Mouse (Mus musculus): ENCODE measurements around the gene Senp6. TPM values are rescaled to one million over a fixed set of nuclear protein-coding genes. Genes with fewer than 3 reads are reported as not detected.
A peak's percentile ranks its signal among the peaks of the same experiment; 100 is the strongest.

Gene Senp6
- polyA plus RNA-seq, 1 experiment from 2014 or later, result 39.2 TPM

DNA sequence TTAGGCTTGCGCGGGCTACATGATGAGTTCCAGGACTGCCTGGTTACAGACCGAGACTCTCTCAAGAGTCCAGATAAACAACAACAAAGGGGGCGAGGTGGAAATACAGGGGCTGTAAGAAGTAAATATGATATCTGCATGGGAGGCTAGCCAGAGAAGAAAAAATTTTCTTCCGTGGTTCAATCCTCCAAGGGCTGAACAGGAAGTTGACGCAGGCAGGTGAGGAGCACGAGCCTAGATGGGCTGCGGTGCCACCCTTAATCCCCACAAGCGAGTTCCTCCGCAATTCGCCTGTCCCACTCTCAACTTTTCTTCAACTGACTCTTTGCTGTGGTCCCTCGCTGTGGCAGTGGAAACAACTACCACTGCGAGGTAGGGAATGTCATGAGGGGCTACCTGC is 97.5 kb downstream of the Senp6 start:
- no peak; the same call in 1 of the 2 replicates for ATAC-seq (ENCODE audit: insufficient read depth, low FRiP score)
- 3% methylated on average over 13 of the region's 13 CpGs for WGBS
- H3K9ac ChIP-seq (ENCODE audit: low read length), result peak overlapping the region; percentile 89
- peak overlapping the region; percentile 78 for H3K27ac ChIP-seq (ENCODE audit: low read length)
- peaks cover 8% of the 10 kb centered on the region for H3K4me1 ChIP-seq (ENCODE audit: control insufficient read depth, insufficient read depth, low read length)
- H3K27me3 ChIP-seq (ENCODE audit: control insufficient read depth, insufficient read depth, low read length), result no peaks in the 10 kb centered on the region
- no peaks in the 10 kb centered on the region for H3K36me3 ChIP-seq (ENCODE audit: control insufficient read depth, insufficient read depth, low read length)
- H3K9me3 ChIP-seq (replicated peaks; ENCODE audit: control insufficient read depth, low read length), result no peaks in the 10 kb centered on the region
- H3K4me3 ChIP-seq (replicated peaks; ENCODE audit: low read length), result peak overlapping the region; percentile 79
- H3K4me2 ChIP-seq (ENCODE audit: low read depth, low read length), result peak overlapping the region; percentile 72

DNA sequence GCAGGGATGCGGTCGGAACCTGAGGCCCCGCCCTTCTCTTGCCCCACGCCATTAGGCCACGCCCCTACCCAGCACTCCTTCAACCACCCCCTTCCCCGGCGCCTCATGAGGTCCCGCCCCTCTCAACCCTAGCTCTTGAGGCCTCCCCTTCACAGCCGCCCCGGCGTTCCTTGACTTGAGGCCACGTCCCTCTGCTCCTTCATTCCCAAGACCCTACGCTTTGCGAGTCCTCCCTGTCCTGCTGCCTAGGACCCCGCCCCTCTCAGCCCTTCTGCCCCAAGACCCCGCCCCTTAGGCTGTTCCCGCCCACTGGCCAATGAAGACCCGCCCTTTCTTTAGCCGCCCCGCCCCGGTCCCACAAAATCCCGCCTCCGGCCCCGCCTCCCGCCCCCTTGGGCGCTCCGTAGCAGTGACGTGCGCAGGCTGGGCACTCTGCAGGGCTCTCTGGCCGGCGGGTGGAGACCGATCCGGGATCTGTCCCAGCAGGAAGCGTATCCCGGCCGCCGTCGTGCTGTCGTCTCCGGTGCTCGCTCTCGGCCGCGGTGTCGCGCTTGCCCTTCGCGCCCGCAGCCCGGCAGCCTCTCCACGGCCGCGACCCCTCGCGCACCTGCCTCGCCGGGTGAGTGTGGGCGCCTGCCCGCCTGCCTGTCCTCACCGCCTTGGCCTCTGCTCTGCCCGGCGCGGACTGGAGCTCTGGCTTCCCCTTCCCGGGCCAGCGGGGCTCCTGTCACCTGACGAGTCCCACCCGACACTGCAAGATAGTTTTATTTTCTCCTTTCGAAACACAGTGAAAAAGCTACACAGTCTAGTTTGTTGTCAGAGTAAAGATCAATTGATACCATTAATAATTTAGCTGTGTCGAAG is 98.1 kb downstream of the Senp6 start, which contains the start of gene Myo6:
Gene Myo6, plus strand, starts transcription at position 421 of the 864 bp plus-strand sequence.
- no peaks in the 10 kb centered on the region for H3K36me3 ChIP-seq (ENCODE audit: control insufficient read depth, insufficient read depth, low read length)
- H3K9me3 ChIP-seq (replicated peaks; ENCODE audit: control insufficient read depth, low read length), result no peaks in the 10 kb centered on the region
- no peaks in the 10 kb centered on the region for H3K27me3 ChIP-seq (ENCODE audit: control insufficient read depth, insufficient read depth, low read length)
- H3K4me1 ChIP-seq (ENCODE audit: control insufficient read depth, insufficient read depth, low read length), result peaks cover 8% of the 10 kb centered on the region
- under 1% methylated on average over 69 of the region's 69 CpGs for WGBS
- peak within 1 kb of the TSS; percentile 72 for H3K4me2 ChIP-seq (ENCODE audit: low read depth, low read length)
- peak; percentile 97 for ATAC-seq (ENCODE audit: insufficient read depth, low FRiP score)
- peak within 1 kb of the TSS; percentile 89 for H3K9ac ChIP-seq (ENCODE audit: low read length)
- H3K27ac ChIP-seq (ENCODE audit: low read length), result peak within 1 kb of the TSS; percentile 92
- peak within 1 kb of the TSS; percentile 79 for H3K4me3 ChIP-seq (replicated peaks; ENCODE audit: low read length)

DNA sequence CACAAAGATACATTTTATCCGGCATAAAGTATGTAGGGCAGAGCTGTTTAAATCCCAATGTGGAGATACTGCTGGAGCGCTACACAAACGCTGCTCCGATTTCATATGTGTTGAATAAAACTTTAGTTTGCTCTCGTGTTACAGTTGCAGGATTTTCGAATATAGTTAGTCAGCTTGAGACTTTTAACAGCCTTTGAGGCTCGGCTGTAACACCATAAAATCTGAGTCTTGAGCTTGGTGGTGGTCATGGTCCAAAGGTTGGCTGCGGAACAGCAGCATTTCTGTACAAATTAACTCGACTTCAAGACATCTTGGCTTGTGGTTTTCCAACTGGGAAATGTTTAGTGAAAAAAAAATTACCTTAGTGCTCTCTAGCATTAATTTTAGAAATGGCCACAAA is 99.0 kb downstream of the Senp6 start:
- Histone ChIP-seq H3K9me3 (replicated peaks; ENCODE audit: control insufficient read depth, low read length) (no peaks in the 10 kb centered on the region), H3K4me1 (ENCODE audit: control insufficient read depth, insufficient read depth, low read length) (peaks cover 8% of the 10 kb centered on the region), H3K27me3 (ENCODE audit: control insufficient read depth, insufficient read depth, low read length) (no peaks in the 10 kb centered on the region), H3K36me3 (ENCODE audit: control insufficient read depth, insufficient read depth, low read length) (no peaks in the 10 kb centered on the region), H3K9ac (ENCODE audit: low read length) (peak overlapping the region; percentile 69), H3K4me3 (replicated peaks; ENCODE audit: low read length) (peak overlapping the region; percentile 79), H3K4me2 (ENCODE audit: low read depth, low read length) (peak overlapping the region; percentile 72), H3K27ac (ENCODE audit: low read length) (peak overlapping the region; percentile 78)
- WGBS, result 16% methylated on average over 9 of the region's 9 CpGs
- no peak for ATAC-seq (ENCODE audit: insufficient read depth, low FRiP score)

DNA sequence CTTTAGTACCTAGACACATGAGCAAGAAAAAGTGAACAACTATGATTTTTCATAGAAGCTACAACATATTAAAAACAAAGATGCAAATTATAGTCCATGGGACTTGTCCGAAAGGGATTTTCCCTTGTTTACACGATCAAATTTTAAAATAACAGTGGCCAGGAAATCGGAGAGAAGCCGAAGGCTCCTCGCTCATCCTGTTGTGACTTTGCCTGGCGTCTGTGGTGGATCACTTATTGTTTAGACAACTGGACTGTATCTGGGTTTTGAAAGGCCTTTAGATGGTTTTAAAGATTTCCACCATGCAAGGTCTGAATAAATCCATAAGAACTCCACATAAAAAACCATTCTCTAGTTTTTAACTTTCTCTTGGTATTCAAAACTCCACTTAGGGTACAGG is 99.7 kb downstream of the Senp6 start:
- WGBS, result 25% methylated on average over 6 of the region's 6 CpGs
- H3K27me3 ChIP-seq (ENCODE audit: control insufficient read depth, insufficient read depth, low read length), result no peaks in the 10 kb centered on the region
- H3K4me2 ChIP-seq (ENCODE audit: low read depth, low read length), result peak overlapping the region; percentile 72
- H3K36me3 ChIP-seq (ENCODE audit: control insufficient read depth, insufficient read depth, low read length), result no peaks in the 10 kb centered on the region
- no peaks in the 10 kb centered on the region for H3K9me3 ChIP-seq (replicated peaks; ENCODE audit: control insufficient read depth, low read length)
- peak overlapping the region; percentile 60 for H3K9ac ChIP-seq (ENCODE audit: low read length)
- peaks cover 8% of the 10 kb centered on the region for H3K4me1 ChIP-seq (ENCODE audit: control insufficient read depth, insufficient read depth, low read length)
- ATAC-seq (ENCODE audit: insufficient read depth, low FRiP score), result no peak
- H3K4me3 ChIP-seq (replicated peaks; ENCODE audit: low read length), result peak overlapping the region; percentile 79
- H3K27ac ChIP-seq (ENCODE audit: low read length), result peak overlapping the region; percentile 60

DNA sequence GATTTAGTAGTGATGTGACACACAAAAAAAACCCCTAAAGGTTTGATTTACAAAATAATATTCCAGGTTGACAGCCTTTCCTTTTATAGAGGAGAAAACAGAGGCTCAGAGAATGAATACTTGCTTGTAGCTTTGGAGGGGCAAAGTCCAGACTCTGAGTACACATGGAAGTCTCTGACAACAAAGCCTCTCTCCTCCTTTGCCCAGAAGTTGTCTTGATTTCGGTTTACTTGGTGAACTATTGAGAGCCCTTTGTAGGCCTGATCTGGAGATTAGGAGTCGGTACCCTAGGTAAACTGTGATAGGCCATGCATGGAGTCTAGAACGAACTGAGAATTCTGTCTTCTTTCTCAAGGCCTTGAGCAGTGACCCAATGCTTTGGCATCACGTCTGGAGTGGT is 100.4 kb downstream of the Senp6 start:
- Histone ChIP-seq H3K9ac (ENCODE audit: low read length) (peak overlapping the region; percentile 21; the same call in 1 of the 2 replicates), H3K9me3 (replicated peaks; ENCODE audit: control insufficient read depth, low read length) (no peaks in the 10 kb centered on the region), H3K36me3 (ENCODE audit: control insufficient read depth, insufficient read depth, low read length) (no peaks in the 10 kb centered on the region), H3K4me3 (replicated peaks; ENCODE audit: low read length) (peak overlapping the region; percentile 18), H3K27ac (ENCODE audit: low read length) (peak overlapping the region; percentile 65), H3K4me2 (ENCODE audit: low read depth, low read length) (peak overlapping the region; percentile 72), H3K27me3 (ENCODE audit: control insufficient read depth, insufficient read depth, low read length) (no peaks in the 10 kb centered on the region), H3K4me1 (ENCODE audit: control insufficient read depth, insufficient read depth, low read length) (peaks cover 8% of the 10 kb centered on the region)
- WGBS, result 44% methylated on average over 4 of the region's 4 CpGs
- ATAC-seq (ENCODE audit: insufficient read depth, low FRiP score), result no peak

DNA sequence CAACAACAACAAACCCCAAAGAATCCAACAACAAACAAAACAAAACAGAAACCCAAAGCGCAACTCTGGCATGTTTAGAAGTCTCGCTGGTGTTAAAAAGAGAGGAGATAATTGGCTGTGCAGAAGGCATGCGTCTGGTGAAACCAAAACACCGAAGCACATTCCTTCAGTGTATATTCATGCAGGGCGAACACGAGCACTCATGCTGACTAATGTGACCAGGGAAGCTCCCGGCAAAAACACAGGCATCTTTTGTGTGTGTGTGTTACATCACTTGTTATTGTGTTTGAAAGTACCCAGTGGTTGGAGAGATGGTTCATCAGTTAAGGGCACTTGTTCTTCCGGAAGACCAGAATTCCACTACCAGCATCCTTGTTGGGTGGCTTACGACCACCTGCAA is 102.8 kb downstream of the Senp6 start:
- peaks cover 14% of the 10 kb centered on the region for H3K4me1 ChIP-seq (ENCODE audit: control insufficient read depth, insufficient read depth, low read length)
- H3K27me3 ChIP-seq (ENCODE audit: control insufficient read depth, insufficient read depth, low read length), result no peaks in the 10 kb centered on the region
- H3K9me3 ChIP-seq (replicated peaks; ENCODE audit: control insufficient read depth, low read length), result no peaks in the 10 kb centered on the region
- no peak overlapping the region for H3K4me3 ChIP-seq (replicated peaks; ENCODE audit: low read length)
- no peak overlapping the region for H3K9ac ChIP-seq (ENCODE audit: low read length)
- no peak overlapping the region for H3K27ac ChIP-seq (ENCODE audit: low read length)
- ATAC-seq (ENCODE audit: insufficient read depth, low FRiP score), result no peak
- H3K36me3 ChIP-seq (ENCODE audit: control insufficient read depth, insufficient read depth, low read length), result no peaks in the 10 kb centered on the region
- H3K4me2 ChIP-seq (ENCODE audit: low read depth, low read length), result no peak overlapping the region
- WGBS, result 83% methylated on average over 9 of the region's 9 CpGs

DNA sequence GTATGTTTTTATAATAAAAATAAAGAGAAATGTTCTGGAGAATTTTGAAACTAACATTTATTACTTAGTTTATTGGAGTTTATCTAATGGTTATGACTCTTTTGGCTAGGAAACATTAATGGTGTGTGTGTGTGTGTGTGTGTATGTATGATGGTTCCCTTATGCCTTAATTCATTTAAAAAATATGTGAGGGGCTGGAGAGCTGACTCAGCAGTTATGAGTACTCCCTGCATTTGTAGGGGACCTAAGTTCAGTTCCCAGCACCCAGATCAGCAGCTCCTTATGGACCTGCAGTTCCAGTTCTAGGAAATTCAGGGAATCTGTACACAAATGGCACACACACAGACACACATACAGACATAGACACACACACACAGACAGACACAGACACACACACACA is 104.5 kb downstream of the Senp6 start:
- Histone ChIP-seq H3K4me1 (ENCODE audit: control insufficient read depth, insufficient read depth, low read length) (peaks cover 19% of the 10 kb centered on the region), H3K4me2 (ENCODE audit: low read depth, low read length) (no peak overlapping the region), H3K9me3 (replicated peaks; ENCODE audit: control insufficient read depth, low read length) (no peaks in the 10 kb centered on the region), H3K4me3 (replicated peaks; ENCODE audit: low read length) (no peak overlapping the region), H3K27ac (ENCODE audit: low read length) (no peak overlapping the region), H3K27me3 (ENCODE audit: control insufficient read depth, insufficient read depth, low read length) (no peaks in the 10 kb centered on the region), H3K36me3 (ENCODE audit: control insufficient read depth, insufficient read depth, low read length) (no peaks in the 10 kb centered on the region; the same call in 1 of the 2 replicates), H3K9ac (ENCODE audit: low read length) (no peak overlapping the region)
- no peak for ATAC-seq (ENCODE audit: insufficient read depth, low FRiP score)

DNA sequence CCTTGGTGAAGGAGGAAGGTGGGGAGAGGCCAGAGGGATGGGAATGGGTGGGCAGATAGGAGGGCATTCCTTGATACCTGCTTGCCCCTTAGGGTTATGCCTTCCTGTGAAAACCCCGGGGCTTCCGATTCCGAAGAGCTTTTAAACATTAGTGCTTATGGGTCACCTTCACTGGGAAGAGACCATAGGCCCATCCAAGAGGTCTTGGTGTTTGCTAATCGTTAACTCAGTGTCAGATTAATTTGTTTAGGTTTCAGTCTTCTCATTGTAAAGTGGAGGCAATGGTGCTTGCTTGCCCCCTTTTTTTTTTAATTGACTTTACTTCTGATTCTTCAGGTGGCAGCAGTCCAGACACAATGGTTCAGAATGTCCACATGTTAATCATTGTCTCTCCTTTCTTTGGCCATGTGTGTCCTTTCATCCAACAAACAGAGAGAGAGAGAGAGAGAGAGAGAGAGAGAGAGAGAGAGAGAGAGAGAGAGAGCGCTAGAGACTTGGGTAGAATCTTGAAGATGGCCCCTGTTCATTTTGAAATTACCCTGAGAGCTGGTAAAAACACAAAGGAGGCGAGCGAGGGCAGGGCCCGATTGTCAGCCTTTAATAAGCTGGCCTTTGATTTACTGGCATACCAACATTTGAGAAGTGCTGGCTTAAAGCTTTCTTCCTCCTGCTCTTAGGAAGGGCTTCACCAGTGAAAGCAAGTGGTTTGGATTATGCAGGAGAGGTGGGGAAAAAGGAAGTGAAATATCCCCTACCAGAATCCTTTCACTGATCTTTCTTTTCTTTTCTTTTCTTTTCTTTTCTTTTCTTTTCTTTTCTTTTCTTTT is 105.9 kb downstream of the Senp6 start:
- H3K27ac ChIP-seq (ENCODE audit: low read length), result no peak overlapping the region
- WGBS, result 58% methylated on average over 8 of the region's 8 CpGs
- no peak for ATAC-seq (ENCODE audit: insufficient read depth, low FRiP score)

DNA sequence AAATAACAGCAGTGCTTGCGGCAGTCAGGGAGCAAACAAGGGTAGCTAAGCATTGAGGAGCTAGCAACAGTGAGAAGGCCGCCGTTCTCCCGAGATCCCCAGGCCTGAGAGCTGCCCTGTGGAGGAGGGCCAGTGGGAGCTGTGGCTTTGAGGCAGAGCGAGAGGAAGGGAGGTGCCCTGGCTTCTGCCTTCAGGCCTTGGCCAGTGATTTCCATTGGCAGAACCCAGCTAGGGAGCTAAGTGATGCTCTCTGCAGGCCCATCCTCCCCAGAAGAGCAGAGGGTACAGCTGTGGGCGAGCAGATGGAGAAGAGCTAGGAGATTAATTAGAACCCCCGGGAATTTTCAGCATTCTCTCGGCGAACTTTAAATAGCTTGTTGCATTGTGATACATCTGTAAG is 106.9 kb downstream of the Senp6 start:
- WGBS, result 54% methylated on average over 9 of the region's 9 CpGs
- no peak overlapping the region for H3K4me3 ChIP-seq (replicated peaks; ENCODE audit: low read length)
- no peak overlapping the region for H3K27ac ChIP-seq (ENCODE audit: low read length)
- H3K36me3 ChIP-seq (ENCODE audit: control insufficient read depth, insufficient read depth, low read length), result no peaks in the 10 kb centered on the region; the same call in 1 of the 2 replicates
- H3K27me3 ChIP-seq (ENCODE audit: control insufficient read depth, insufficient read depth, low read length), result no peaks in the 10 kb centered on the region
- H3K9ac ChIP-seq (ENCODE audit: low read length), result no peak overlapping the region
- H3K4me1 ChIP-seq (ENCODE audit: control insufficient read depth, insufficient read depth, low read length), result peaks cover 19% of the 10 kb centered on the region
- H3K9me3 ChIP-seq (replicated peaks; ENCODE audit: control insufficient read depth, low read length), result no peaks in the 10 kb centered on the region
- no peak overlapping the region for H3K4me2 ChIP-seq (ENCODE audit: low read depth, low read length)
- no peak for ATAC-seq (ENCODE audit: insufficient read depth, low FRiP score)

More for the DNA sequence above, 105.9 kb downstream of the Senp6 start:
- no peak overlapping the region for H3K4me3 ChIP-seq (replicated peaks; ENCODE audit: low read length)
- no peak overlapping the region for H3K4me2 ChIP-seq (ENCODE audit: low read depth, low read length)
- H3K27me3 ChIP-seq (ENCODE audit: control insufficient read depth, insufficient read depth, low read length), result no peaks in the 10 kb centered on the region
- H3K9ac ChIP-seq (ENCODE audit: low read length), result no peak overlapping the region
- H3K36me3 ChIP-seq (ENCODE audit: control insufficient read depth, insufficient read depth, low read length), result no peaks in the 10 kb centered on the region; the same call in 1 of the 2 replicates
- no peaks in the 10 kb centered on the region for H3K9me3 ChIP-seq (replicated peaks; ENCODE audit: control insufficient read depth, low read length)
- peaks cover 20% of the 10 kb centered on the region for H3K4me1 ChIP-seq (ENCODE audit: control insufficient read depth, insufficient read depth, low read length)
